Mouse (Mus musculus) urinary bladder, postnatal 14 days (tissue): ENCODE data around the gene Wfdc17.

ENCODE experiments used
- DNase-seq: peaks from one replicate; pipeline ENCODE4 v3.0.0; 2021; ENCODE audit warnings: low spot score

The Wfdc17 gene

DNA sequence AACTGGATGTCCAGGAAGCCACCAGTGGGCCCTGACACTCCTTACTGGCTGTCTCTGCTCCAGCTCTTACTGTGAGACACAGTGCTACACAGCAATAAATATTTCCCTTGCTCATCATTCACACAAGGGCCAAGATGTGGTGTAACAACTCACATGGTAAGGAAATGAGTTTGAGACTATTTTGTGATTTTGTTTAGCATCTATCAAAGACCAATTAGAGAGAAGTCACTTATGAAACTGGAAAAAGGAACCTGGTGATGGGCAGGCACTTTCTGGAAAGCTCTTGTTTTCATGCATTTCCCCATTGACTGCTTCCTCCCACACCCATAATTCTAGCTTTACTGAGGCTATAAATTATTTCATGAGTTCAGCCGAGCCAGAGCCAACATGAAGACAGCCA, at the start of gene Wfdc17:
Wfdc17 (plus strand) TSS at position 287 of the 400 bp plus-strand sequence.
- no peak for DNase-seq

DNA sequence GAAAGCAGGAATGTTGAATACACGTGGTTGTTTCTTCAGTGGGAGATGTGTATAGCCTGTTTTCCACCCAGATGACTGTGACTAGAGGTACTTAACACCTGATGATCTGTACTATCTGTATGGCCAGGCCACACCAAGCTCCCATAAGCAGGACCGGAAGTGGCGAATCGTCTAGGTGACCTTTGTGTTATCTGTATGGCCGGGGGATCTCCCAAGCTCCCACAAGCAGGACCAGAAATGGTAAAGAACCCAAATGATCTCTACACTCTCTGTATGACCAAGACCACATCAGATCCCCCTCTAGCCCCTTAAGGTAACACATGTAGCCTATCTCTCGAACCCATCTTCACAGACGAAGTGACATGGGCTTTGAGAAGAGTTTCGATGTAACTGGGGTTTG, 49.2 kb upstream of the Wfdc17 start:
- DNase-seq, result no peak

DNA sequence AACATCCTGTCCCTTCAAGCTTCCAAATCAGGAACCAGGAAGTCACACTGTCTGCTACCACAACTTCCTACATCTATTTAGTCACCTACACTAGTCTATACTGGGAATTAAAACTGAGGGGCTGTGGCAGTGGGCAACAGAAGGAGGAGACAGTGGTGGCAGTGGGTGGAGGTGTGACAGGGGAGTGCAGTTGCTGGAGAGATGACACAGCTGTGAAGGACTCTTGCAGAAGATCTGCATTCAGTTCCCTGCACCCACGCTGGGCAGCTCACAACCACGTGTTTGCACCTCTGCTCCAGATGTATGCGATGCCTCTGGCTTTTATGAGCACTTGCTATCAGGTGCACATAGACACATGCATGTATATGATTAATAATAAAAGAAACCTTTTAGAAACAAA, 46.3 kb upstream of the Wfdc17 start:
- DNase-seq, result no peak

DNA sequence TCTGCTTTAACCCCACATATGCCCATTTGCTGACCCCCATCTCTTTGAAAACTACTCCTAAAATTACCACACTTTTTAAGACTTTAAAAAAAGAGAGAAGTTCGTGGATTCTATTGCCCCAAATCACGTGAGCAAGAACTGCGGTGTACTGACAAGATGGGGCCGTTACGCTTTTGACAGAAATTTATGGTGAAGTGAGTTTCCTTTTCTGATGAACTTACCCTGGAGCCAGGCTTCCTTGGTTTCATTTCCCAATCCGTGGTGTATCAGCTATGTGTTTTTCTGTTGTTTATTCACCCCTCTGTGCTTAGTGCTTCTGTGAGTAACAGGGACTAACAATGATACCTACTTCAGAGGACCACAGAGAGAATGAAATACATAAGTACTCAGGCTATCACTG, 45.0 kb upstream of the Wfdc17 start:
- no peak for DNase-seq

DNA sequence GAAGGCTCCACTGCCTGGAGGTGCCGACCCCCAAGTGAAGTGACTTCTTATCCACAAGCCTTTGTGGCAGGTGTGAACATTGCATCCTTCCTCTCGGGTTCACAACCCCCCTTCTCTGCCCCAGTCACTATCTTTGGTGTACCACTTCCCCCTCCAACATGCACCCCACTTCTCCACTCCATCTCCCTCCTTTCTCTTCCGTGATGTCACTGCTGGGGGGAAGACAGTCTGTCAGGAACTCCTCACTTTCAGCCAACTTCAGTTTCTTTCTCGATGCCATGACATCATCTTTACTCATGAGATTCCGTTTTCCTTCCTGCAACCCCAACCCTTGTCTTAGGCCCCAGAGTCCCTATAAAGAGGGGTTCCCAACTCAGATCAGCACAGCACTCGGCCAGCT, 41.6 kb upstream of the Wfdc17 start, which contains the start of gene Ccl4:
Ccl4 (plus strand) TSS at position 381 of the 400 bp plus-strand sequence.
- no peak for DNase-seq

DNA sequence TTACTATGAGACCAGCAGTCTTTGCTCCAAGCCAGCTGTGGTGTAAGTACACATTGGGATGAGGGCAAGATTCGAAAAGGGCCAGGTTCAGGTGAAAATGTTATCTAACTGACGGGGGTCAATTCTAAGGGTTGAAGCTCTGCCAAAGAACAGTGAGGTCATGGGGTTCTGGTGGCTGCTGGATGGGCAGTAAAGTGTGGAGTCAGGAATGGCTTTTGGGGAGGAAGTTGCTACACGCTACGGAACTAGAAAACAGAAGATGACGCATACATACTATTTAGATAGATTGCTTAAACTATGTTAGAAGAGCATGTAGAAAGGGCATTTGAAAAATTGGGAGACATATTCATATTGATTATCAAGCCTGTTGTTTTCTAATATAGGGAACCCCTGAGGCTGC, 40.3 kb upstream of the Wfdc17 start:
- no peak for DNase-seq

DNA sequence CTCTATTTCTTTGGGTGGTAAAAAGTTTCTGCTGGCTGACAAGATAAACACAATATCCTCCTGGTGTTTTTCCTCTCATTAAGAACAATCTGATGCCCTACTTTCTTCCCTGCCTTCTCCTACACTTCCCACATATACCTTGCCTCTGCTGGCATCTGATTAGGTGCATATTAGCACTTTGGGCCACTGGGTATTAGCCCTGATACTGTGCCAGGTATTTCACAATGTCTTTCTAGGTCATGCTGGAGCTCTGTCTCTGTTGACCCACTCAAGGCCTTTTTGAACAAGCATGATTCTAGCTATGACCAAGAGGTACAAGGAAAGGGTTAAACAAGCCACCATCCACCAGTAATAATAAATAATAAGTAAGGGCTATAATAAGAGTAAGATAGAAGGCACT, 32.0 kb upstream of the Wfdc17 start:
- DNase-seq, result no peak

DNA sequence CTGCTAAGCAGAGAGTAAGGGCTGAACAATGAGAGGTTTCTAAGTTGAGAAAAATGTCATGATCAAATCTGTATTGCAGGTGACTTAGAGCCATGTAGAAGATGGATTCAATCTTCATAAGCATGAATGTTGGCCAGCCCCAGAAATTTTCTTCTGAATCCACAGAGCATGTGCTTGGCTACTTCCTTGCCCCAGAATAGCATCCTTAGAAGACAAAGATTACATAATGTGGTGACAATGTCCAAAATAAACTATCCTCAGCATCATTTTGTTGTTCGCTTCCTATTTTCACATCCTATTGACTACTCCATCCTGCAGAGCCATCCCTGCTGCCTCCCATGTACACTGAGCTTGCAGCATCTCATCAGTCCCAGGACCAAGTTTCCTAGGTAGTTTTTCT, 28.1 kb upstream of the Wfdc17 start:
- DNase-seq, result no peak

DNA sequence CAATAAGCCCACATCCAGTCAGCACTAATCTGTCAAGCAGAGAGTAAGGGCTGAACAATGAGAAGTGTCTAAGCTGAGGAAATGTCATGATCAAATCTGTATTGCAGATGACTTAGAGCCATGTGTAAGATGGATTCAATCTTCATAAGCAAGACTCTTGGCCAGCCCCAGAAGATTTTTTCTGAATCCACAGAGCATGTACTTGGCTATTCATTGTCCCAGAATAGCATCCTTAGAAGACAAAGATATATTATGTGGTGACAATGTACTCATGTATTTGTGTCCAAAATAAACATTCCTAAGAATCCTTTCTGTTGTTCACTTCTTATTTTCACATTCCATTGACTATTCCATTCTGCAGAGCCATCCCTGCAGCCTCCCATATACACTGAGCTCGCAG, 13.9 kb upstream of the Wfdc17 start:
- no peak for DNase-seq

DNA sequence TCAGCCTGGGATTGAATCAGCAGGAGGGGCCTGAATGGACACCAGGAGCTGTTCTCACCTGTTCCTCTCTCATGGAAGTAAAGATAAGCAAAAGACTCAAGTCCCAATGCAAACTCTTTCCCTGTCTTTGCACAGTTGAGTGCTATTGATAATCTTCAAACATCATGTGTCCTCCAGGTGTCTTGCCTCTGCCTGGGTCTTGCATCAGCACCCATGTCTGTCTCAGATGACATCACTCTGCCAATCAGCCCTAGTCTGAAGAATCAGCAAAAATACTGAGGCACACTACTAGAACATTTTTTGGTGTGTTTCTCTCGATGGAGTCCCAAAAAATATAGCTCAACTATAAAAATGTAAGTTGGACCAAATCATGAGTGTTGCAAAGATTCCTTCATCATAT, 11.8 kb upstream of the Wfdc17 start:
- DNase-seq, result no peak

DNA sequence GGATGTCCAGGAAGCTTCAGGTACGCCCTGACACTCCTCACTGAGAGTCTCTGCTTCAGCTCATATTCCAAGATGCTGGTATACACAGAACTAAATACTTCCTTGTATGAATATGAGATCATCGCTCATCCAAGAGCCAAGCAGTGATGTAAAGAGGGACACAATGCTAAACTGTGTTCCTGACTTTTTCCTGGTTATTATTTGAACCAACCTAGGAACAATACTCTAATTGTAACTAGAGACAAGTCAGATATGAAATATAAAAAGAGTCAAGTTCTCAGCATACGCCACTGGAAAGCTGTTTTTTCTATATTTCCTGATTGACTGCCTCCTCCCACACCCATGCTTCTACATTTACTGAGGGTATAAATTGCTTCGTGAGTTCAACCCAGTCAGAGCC, 4.9 kb downstream of the Wfdc17 start, which contains the start of gene Wfdc18:
Wfdc18 (plus strand) TSS at position 301 of the 400 bp plus-strand sequence.
- DNase-seq, result no peak

DNA sequence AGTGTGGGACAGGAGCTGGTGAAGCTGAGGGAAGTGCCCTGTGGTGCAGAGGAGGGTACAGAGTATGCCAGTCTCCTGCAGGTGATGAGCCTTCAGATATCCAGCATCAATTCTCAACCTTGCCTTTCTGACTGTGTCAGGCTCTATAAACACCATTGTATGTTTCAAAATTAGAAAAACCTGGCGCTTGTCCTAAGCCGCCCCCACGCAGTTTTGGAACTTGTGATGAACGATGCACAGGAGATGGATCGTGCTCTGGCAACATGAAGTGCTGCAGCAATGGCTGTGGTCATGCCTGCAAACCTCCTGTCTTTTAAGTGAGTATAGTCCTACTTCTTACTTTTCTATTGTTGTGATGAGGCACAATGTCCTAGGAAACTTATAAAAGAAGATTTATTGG, 5.9 kb downstream of the Wfdc17 start:
- no peak for DNase-seq

DNA sequence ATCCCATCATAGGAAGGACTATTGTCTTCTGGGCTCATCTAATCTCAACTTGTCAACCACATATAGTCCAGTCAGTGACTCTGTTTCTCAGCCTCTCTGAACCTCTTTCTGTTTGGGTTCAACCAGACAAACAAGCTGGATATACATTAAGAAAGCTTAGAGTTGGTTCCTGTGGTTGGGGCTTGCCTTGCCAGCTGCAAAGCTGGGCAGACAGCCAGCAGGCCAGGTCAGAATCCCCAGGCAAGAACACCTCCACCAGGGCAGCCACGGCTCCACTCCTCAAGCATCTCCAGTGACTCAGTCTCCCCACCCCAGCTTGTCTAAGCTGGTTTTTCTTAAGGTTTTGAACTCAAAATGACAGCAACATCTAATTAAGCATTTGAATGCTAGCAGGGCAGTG, 8.9 kb downstream of the Wfdc17 start:
- DNase-seq, result no peak

DNA sequence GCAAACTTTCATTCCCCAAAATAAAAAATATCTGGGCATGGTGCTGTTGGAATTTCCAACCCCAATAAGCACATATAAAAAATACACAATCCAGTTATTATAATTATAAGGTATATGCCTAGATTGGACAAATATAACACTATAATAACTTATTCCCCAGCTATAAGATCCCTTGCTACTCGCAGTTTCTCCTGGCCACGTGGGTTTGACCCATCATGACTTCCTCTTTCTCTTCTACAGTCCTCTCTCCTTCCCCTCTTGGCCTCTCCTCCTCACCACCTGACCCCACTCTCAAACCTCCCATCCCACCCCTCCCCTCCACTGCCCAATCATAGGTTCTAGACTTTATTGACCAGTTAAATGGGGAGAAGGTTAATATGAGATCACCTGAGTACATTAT, 10.1 kb downstream of the Wfdc17 start:
- DNase-seq, result no peak

DNA sequence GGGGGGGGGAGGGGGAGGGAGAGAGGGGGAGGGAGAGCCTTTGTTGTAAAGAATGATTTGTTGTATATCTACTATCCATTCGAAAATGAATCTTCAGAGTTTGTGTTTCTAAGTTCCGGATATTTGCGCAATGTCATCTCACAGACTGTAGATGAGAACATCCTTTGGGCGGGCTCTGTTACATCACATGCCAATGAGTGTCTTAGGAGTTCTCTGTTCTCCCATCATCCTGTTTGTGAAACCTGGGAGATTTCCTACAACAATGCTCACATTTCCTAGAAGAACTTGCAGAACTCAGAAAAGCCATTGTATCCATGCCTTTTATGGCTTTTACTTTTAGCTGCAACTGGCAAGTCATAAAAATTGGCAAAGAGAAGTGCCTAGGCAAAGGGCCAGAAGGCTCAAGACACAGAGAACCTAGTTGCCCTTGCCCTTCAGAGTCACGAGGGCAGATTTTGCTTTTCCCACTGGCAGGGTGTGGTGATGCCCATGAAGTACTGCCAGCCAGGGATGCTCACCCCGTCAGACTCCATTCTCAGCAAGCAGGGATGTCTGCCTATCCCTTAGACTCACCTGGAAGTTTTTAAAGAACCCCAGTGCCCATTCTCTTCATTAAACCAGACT, 13.4 kb downstream of the Wfdc17 start:
- DNase-seq, result no peak

DNA sequence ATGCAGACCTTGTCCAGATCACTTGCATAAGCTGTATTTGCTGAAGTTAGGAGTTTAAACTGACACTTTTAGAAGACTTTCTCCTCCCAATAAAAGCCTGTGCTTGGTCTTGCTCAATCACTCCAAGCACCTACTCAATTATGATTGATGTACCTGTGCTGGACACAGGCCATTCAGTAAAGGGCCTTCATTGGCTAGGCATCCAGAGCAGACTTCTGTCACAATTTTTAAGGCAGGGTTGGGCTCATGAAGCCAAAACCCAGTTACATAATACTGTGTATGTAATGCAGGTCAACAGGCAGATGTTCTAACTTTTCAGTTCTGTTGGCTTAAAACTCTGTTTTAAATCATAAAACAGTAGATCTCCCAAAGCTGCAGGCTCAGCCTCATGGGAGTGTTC, 17.0 kb downstream of the Wfdc17 start:
- no peak for DNase-seq

DNA sequence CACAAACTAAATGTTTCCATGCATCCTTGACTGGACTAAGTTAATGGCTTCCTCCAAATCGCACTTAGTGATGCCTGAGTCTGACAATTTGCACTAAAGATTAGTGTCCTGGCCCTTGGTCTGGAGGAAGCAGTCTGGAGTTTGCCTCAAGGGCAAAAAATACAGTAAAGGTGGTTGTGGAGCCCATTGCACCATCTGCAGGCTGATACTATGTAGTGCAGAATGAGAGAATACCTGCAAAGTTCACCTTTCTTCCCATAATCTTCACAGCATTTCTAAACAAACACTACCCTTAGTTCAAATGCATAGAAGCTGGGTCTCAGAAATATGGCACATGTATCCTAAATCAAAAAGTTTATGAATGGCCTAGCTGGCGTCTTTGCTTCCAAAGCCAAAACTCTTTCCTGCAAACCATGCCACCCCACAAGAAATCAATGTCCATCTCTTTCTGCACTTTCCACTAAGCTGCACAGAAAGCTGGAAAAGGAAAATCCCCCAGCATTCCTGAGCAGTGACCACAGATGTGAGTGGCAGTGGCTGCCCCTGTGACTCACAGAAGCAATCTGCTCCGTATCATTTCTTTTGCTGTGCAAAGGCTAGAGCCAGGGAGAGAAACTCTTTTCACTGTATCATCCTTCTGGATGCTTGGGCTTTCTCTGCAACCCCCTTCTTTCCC, 25.1 kb downstream of the Wfdc17 start:
- DNase-seq, result no peak

DNA sequence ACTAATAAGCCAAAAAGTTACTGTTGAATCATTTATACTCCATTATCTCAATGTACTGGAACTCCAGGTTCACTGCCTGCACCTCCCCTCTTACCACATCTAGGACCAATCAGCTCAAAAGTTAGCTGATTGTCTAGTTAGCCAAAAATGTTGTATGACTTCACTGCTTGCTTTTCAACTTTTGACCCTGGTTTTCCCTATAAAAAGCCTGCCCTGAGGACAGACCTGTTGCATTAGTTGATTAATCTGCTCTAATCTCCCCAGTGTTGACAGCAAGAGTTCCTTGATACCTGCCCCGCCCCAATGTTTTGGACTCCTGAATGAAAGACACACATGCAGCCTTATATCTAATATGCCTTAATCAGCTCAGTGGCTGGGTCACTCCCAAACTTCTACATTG, 27.3 kb downstream of the Wfdc17 start:
- DNase-seq, result no peak

DNA sequence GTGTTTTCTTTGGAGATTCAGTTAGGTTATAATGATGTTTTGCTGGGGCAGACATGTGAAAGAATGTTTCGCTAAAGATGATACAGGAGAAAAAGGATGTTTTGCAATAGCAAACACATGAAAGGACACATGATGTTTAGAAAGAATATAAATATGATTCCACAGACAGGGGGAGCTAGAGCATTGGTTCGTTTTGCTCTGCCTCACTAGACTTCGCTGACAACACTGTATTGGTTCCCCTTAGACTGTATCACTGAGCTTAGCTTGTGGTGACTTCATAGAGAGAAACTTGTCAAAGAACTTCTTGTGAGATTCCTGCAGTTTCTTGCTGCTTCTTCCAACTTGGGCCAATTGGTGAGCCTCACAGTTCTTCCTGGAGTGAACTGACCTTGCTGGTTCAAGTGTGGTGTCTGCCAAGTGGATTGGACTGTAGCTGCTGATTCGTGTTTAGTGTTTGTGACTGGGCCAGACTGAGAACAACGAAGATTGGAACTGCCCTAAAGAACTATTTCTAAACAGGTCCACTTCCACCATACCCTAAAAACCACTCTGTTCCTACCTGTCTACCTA, 29.4 kb downstream of the Wfdc17 start:
- no peak for DNase-seq

DNA sequence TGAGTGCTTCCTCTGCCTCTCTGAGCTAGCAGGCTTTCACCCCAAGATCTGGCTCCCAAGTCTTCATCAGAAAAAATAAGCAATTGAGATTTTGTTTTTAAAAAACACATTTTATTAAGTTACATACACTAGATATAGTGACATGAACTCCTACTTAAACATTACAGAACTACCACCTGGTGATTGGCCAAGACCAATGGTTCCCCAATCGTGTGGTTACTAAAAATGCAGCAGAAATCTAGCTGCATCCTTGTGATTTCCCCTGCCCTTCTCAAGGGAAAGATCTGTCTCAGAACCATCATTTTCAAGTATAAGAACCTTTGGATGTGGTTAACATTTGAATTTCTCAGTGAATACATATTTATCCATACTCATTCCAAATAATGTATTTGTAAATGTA, 30.4 kb downstream of the Wfdc17 start:
- DNase-seq, result no peak

DNA sequence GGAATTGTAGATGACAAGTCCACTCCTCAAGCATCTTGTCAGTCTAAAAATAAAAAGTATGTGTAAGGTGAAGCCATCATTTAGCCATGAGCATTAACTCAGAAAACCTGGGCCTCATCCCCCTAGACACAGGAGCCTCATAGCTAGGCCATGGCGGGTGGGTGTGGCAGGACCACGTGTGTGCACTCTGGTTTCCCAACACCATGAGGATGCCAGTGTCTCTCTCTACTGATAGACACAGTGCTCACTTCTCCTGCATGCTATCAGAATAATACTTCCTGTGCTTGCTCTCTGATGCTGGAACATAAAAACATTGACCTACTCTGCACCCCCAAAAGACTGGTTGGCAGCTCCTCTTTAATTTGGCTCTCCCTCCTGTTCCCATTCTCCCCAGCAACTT, 32.1 kb downstream of the Wfdc17 start:
- DNase-seq, result no peak

DNA sequence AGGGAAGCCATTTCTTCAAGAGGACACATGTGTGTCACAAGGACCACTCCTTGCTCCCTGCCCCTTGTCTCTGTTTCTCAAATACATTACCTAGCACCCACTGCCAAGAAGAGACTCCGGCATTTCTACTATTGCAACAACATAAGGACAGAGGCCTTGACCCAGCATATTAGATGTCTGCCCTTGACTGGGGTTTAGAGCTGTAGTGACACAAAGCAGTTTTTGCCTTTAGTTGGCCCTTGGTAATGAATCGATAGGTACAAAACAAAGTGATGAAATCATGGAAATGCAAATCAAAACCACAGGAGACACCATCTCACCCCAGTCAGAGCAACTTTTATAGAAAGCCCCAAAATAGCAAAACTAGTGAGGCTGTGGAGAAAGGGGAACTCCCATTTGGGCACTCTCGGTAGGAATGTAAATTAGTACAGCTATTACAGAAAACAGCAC, 33.3 kb downstream of the Wfdc17 start:
- DNase-seq, result no peak

DNA sequence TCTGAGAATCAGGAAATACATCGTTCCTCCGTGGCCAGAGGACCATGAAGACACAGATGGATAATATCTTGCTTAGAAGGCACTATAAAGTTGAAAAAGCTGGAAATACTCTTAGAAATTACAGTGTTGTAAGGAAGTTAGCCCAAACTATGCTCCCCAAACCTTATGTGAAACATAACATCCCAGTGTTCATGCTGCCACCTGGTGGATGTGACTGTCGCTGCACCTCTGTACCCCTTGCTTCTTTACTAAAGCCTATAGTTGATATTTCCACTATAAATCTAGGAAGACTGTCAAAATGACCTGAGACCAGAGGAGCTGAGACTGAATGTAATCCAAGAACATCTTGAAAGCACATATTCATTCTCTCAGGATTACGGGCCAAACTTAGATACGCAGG, 35.5 kb downstream of the Wfdc17 start:
- DNase-seq, result peak; percentile 76
